Mouse (Mus musculus): ENCODE measurements at regions not wholly inside any gene's neighbourhood (a gene's known extent, or its start where the extent isn't known, plus 50 kb on each side); places are given as distances from the start of the nearest gene placed in this dataset.

GRCm38 (mm10) chr4:106859476-106859875 lies 51.0 kb upstream of the Ssbp3 start:
- peak; percentile 37 to 49 for DNase-seq

- DNase-seq, result no peak
These were observed 52.0 kb upstream of the Ssbp3 start for GRCm38 (mm10) chr4:106858357-106859088.

- DNase-seq, result no peak
These were observed 51.0 kb upstream of the Acot11 start for GRCm38 (mm10) chr4:106855771-106856170.

DNA sequence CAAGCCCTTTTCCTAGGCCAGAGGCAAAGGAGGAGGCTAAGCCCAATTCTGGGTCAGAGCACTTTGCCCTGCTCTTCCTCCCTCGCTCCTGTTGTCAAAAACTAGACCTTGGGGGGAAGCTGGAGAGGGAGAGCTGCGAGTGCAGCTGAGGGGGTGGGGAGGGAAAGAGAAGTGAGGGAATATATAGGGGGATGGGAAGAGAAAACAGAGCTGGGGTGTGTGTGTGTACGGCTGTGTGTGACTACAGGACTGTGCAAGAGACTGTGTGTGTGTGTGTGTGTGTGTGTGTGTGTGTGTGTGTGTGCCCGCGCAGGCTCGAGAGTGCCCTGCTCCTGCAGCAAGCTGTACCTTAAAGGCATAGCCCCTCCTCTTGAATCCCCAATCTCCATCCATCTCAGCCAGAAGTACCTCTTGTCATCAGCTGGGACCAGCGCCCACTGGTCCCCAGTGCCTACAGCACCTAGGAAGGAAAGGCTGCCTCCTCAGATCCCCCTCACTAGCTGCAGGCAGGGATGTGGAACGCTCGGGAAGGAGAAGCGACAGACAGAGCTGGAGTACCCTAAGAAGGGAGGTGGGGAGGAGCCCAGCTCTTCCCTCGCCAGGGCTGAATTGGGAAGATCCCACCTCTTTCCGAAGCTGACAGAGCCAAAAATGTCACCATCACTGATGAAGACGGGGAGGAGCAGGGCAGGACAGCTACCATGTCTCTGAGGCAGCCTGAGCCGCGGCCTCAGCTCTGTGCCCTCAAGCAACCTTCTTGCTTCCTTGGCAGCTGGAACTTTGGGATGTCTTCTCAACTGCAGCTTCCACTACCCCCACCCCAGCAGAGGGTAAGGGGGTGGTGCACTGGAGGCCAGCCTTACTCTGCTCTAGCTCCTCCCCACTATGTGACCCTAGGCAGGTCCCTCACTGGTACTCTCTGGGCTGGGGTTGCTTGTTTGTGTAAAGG lies 49.8 kb upstream of the Acot11 start:
- DNase-seq, result no peak
